Mouse (Mus musculus) heart, postnatal 0 days (tissue): Measurements from ENCODE around the gene Guca2b.

Source experiments
- CTCF ChIP-seq: IDR thresholded peaks from 2 replicates; pipeline ENCODE4 v1.5.1; 2016; ENCODE audit warnings: antibody characterized with exemption, control low read depth, low read depth
- EP300 ChIP-seq: IDR thresholded peaks from 2 replicates; pipeline ENCODE4 v1.6.1; 2016; ENCODE audit warnings: antibody characterized with exemption, low read depth

- TF ChIP-seq CTCF (no peak), EP300 (no peak)
Observed at GRCm38 (mm10) chr4:119658731-119659130, at the start of gene Guca2b.
